Mouse (Mus musculus) limb, embryonic 11.5 days (tissue): ENCODE measurements around the gene Rabgap1l. TPM values are rescaled to one million over a fixed set of nuclear protein-coding genes. Genes with fewer than 3 reads are reported as not detected.

ENCODE experiments used
- ATAC-seq: fragments of 200-750 bp; cut with Nextera tagmentation; 2 replicates; pipeline ENCODE4 v1.8.0; 2017; ENCODE audit warnings: low read depth; ENCODE audit not compliant: insufficient number of reproducible peaks, low FRiP score, low TSS enrichment
- DNase-seq: peaks from one replicate; pipeline ENCODE4 v3.0.0-alpha.2; 2015; ENCODE audit warnings: low spot score
- H3K27ac ChIP-seq: fragments of 300-500 bp; sonication (generic); replicated peaks from 2 replicates; pipeline ENCODE4 v1.5.1; 2014; ENCODE audit warnings: low read depth, mild to moderate bottlenecking, low read length
- H3K27me3 ChIP-seq: fragments of 300-500 bp; sonication (generic); 2 replicates; pipeline ENCODE4 v1.6.1; 2014; ENCODE audit warnings: mild to moderate bottlenecking, low read length, mixed read lengths; ENCODE audit not compliant: control insufficient read depth, insufficient read depth
- H3K36me3 ChIP-seq: fragments of 300-500 bp; sonication (generic); 2 replicates; pipeline ENCODE4 v1.6.1; 2014; ENCODE audit warnings: mild to moderate bottlenecking, low read length, moderate library complexity, mixed read lengths; ENCODE audit not compliant: control insufficient read depth, insufficient read depth
- H3K4me1 ChIP-seq: fragments of 300-500 bp; sonication (generic); 2 replicates; pipeline ENCODE4 v1.6.1; 2014; ENCODE audit warnings: low read length, mixed read lengths; ENCODE audit not compliant: control insufficient read depth, insufficient read depth
- H3K4me2 ChIP-seq: fragments of 300-500 bp; sonication (generic); 2 replicates; pipeline ENCODE4 v1.6.1; 2014; ENCODE audit warnings: low read depth, mild to moderate bottlenecking, moderate library complexity; ENCODE audit not compliant: severe bottlenecking
- H3K4me3 ChIP-seq: fragments of 300-500 bp; sonication (generic); 2 replicates; pipeline ENCODE4 v1.5.1; 2014; ENCODE audit warnings: low read depth, low read length
- H3K9ac ChIP-seq: fragments of 300-500 bp; sonication (generic); 2 replicates; pipeline ENCODE4 v1.6.1; 2014; ENCODE audit warnings: mild to moderate bottlenecking, low read length
- H3K9me3 ChIP-seq: fragments of 300-500 bp; sonication (generic); 2 replicates; pipeline ENCODE4 v1.6.1; 2016; ENCODE audit warnings: low read length; ENCODE audit not compliant: control insufficient read depth
- WGBS: fragments of 180-500 bp; shearing (Covaris S2); extraction: QIAGEN DNeasy Blood & Tissue Kit; methylation state at CpG from one replicate; pipeline ENCODE4 v1.1.7; 2014; 5-methylcytosine and 5-hydroxymethylcytosine counted together
- polyA plus RNA-seq: library from polyadenylated mRNA; unstranded; fragments of >200 nt; fragmentation: Nextera tagmentation; extraction: Ambion mirVana; gene quantifications from 2 replicates; pipeline ENCODE4 v1.2.1, GENCODE M21; 2014

Gene Rabgap1l
- polyA plus RNA-seq, 1 experiment from 2014 or later = 14.3 TPM

DNA sequence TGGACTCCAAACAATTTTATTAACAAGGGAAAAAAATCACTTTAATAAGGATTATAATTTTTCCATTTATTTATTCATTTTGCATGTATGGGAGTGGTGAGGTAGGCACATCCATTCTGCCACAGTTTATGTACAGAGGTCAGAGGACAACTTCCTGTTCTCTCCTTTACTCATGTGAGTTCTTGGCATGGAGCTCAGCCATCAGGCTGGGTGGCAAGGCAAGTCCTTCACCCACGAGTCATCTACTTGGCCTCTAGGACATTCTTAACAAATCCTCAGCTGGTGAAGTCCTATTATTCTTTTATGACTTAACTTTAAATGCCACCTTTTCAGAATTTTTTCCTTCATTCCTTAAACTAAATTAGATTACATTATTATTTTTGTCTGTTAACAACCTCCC is 465.5 kb downstream of the Rabgap1l start:
- H3K4me2 ChIP-seq = no peak overlapping the region
- H3K4me3 ChIP-seq = no peak overlapping the region
- H3K9ac ChIP-seq = no peak overlapping the region
- H3K27ac ChIP-seq = no peak overlapping the region
- no peak for ATAC-seq
- 68% methylated on average over 1 of the region's 1 CpGs for WGBS
- no peaks in the 10 kb centered on the region for H3K36me3 ChIP-seq
- no peak for DNase-seq
- no peaks in the 10 kb centered on the region for H3K27me3 ChIP-seq
- H3K9me3 ChIP-seq = no peaks in the 10 kb centered on the region
- H3K4me1 ChIP-seq = no peaks in the 10 kb centered on the region

- Histone ChIP-seq H3K9ac (no peak overlapping the region), H3K4me1 (no peaks in the 10 kb centered on the region), H3K9me3 (no peaks in the 10 kb centered on the region), H3K27ac (no peak overlapping the region), H3K4me2 (no peak overlapping the region), H3K36me3 (no peaks in the 10 kb centered on the region), H3K4me3 (no peak overlapping the region), H3K27me3 (no peaks in the 10 kb centered on the region)
- WGBS = 66% methylated on average over 5 of the region's 5 CpGs
- no peak for ATAC-seq
- DNase-seq = no peak
Measured at GRCm38 (mm10) chr1:160325542-160325941, 467.5 kb downstream of the Rabgap1l start.

- Histone ChIP-seq H3K4me1 (no peaks in the 10 kb centered on the region), H3K36me3 (no peaks in the 10 kb centered on the region), H3K4me3 (no peak overlapping the region), H3K27me3 (no peaks in the 10 kb centered on the region), H3K9ac (no peak overlapping the region), H3K9me3 (no peaks in the 10 kb centered on the region), H3K4me2 (no peak overlapping the region), H3K27ac (no peak overlapping the region)
- DNase-seq = no peak
- WGBS = 87% methylated on average over 1 of the region's 1 CpGs
- ATAC-seq = no peak
Measured at GRCm38 (mm10) chr1:160320690-160321089, 472.3 kb downstream of the Rabgap1l start.

DNA sequence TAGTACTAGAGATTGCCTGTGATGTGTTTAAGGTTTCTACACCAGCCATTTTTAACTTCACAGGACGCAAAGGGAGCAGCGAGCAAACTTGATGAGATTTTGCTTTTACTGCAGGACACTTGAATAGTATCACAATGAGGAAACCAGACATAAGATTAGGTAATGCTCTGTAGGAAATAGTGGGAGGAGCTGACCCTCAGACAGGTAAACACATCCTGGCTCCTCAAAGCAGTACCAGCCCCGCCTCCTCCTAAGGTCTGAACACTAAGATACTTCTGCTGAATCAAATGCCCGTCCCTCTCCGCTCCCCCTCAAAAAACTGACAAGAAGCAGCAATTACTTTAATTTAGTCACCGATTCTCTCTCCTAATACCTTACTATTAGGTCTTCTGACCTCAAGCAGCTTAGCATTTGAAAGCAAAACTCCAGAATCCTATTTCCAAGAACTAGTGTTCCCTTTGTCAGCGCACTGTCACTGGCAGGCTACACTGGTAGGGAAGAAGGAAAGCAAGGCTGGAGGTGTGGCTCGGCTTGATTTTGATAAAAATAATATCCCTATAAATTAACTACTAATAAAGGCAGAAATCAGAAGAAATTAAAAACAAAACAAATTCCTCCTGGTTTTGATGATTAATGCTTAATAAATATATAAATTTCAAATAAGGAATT is 474.8 kb downstream of the Rabgap1l start:
- Histone ChIP-seq H3K4me1 (no peaks in the 10 kb centered on the region), H3K9ac (no peak overlapping the region), H3K36me3 (no peaks in the 10 kb centered on the region), H3K4me2 (no peak overlapping the region), H3K9me3 (no peaks in the 10 kb centered on the region), H3K27me3 (no peaks in the 10 kb centered on the region), H3K27ac (no peak overlapping the region), H3K4me3 (no peak overlapping the region)
- 78% methylated on average over 8 of the region's 8 CpGs for WGBS
- ATAC-seq (no peak), DNase-seq (no peak)

DNA sequence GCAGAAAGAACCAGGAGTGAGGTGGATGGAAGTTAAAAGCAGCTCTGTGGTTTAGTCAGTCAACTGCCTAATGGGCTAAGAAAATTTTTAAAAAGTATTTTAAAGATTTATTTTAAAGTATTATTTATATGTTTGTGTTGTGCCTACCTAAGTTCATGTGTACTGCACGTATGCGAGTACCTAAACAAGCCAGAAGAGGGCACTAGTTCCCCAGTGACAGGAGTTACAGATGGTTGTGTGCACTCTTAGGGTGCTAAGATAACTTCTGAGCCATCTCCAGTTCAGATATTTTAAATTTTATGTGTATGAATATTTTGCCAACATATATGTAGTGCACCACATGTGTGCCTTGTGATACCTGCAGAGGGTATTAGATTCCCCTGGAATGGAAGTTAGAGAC is 476.8 kb downstream of the Rabgap1l start:
- WGBS = 99% methylated on average over 2 of the region's 2 CpGs
- Histone ChIP-seq H3K36me3 (no peaks in the 10 kb centered on the region), H3K4me3 (no peak overlapping the region), H3K4me2 (no peak overlapping the region), H3K9me3 (no peaks in the 10 kb centered on the region), H3K4me1 (peaks cover 3% of the 10 kb centered on the region; the same call in 1 of the 2 replicates), H3K9ac (no peak overlapping the region), H3K27ac (no peak overlapping the region), H3K27me3 (no peaks in the 10 kb centered on the region)
- ATAC-seq (no peak), DNase-seq (no peak)

DNA sequence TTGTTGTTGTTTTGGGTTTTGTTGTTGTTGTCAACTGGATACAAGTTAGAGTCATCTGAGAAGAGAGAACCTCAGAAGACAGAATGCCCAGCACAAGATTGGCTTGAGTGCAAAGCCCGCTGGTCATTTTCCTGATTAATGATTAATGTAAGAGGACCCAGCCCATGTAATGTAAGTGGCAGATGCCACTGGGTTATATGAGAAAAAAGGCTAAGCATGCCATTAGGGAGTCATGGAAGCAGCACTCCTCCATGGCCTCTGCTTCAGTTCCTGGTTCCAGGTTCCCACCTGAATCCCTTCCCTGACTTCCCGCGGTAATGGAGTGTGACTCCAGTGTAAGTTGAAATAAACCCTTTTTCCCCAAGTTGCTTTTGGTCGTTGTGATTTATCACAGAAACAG is 480.4 kb downstream of the Rabgap1l start:
- no peak overlapping the region for H3K4me3 ChIP-seq
- peaks cover 3% of the 10 kb centered on the region; the same call in 1 of the 2 replicates for H3K4me1 ChIP-seq
- no peak for DNase-seq
- H3K4me2 ChIP-seq = no peak overlapping the region
- H3K9me3 ChIP-seq = no peaks in the 10 kb centered on the region
- no peak overlapping the region for H3K27ac ChIP-seq
- no peaks in the 10 kb centered on the region for H3K27me3 ChIP-seq
- H3K36me3 ChIP-seq = no peaks in the 10 kb centered on the region
- no peak overlapping the region for H3K9ac ChIP-seq
- WGBS = 91% methylated on average over 4 of the region's 4 CpGs
- ATAC-seq = no peak

- Histone ChIP-seq H3K36me3 (no peaks in the 10 kb centered on the region), H3K27me3 (no peaks in the 10 kb centered on the region), H3K4me1 (peaks cover 3% of the 10 kb centered on the region; the same call in 1 of the 2 replicates), H3K4me3 (no peak overlapping the region), H3K4me2 (no peak overlapping the region), H3K27ac (no peak overlapping the region), H3K9me3 (no peaks in the 10 kb centered on the region), H3K9ac (no peak overlapping the region)
- 20% methylated on average over 2 of the region's 2 CpGs for WGBS
- ATAC-seq = no peak
- DNase-seq = no peak
Measured at GRCm38 (mm10) chr1:160311861-160312260, 481.1 kb downstream of the Rabgap1l start.

GRCm38 (mm10) chr1:160309951-160310350 is 483.1 kb downstream of the Rabgap1l start:
- DNase-seq (no peak), ATAC-seq (no peak)
- no peak overlapping the region for H3K4me2 ChIP-seq
- no peaks in the 10 kb centered on the region for H3K9me3 ChIP-seq
- WGBS = 42% methylated on average over 5 of the region's 5 CpGs
- no peak overlapping the region for H3K9ac ChIP-seq
- peaks cover 3% of the 10 kb centered on the region; the same call in 1 of the 2 replicates for H3K4me1 ChIP-seq
- H3K27ac ChIP-seq = no peak overlapping the region
- H3K27me3 ChIP-seq = no peaks in the 10 kb centered on the region
- H3K36me3 ChIP-seq = no peaks in the 10 kb centered on the region
- H3K4me3 ChIP-seq = no peak overlapping the region

DNA sequence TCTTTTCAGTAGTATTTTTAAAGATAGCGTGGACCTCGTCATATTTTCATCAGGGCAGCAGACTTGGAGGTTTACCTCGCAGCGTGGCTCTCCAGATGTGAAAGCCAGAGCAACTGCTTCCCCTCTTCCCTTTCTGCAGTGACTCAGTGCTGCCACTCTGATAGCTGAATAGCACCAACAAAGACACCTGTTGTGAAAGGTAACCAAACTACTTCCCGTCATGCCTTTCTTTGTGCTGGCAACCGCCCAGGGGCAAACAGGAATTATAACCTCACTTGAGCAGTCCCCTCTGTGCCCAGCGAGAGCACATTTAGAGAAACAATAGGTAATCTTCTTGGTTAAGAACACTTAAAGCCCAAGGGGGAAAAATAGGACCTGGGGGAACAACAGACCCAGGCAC is 484.0 kb downstream of the Rabgap1l start:
- no peak overlapping the region for H3K9ac ChIP-seq
- peaks cover 3% of the 10 kb centered on the region; the same call in 1 of the 2 replicates for H3K4me1 ChIP-seq
- H3K9me3 ChIP-seq = no peaks in the 10 kb centered on the region
- ATAC-seq = no peak
- WGBS = 43% methylated on average over 7 of the region's 7 CpGs
- H3K4me3 ChIP-seq = no peak overlapping the region
- no peaks in the 10 kb centered on the region for H3K36me3 ChIP-seq
- DNase-seq = no peak
- H3K27ac ChIP-seq = no peak overlapping the region
- H3K4me2 ChIP-seq = no peak overlapping the region
- H3K27me3 ChIP-seq = no peaks in the 10 kb centered on the region
